ENCODE assay signal across 8 mouse cellular contexts in the genomic region with DNA sequence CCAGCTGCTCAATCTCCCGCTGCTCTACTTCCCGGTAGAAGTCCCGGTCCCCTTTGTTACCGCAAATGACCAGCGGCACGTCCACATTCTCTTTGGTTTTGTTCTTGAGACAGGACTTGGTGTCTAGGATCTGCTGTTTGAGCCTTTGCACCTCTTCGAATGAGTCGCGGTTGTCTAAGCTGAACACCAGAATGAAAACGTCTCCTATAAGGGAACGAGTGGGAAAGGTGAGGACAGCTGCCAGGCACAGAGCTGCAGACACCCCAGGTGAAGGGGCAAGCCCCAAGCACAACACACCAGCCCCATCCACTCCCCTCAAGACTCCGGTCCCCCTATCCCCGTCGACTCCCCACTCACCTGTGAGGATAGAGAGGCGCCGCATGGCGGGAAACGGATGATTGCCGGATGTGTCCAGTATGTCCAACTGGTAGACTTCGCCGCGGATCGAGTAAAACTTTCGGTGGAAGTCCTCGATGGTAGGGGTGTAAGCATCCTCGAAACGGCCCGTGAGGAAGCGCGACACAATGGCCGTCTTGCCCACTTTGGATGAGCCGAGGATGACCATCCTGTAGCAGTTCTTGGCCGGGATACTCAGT. TPM values are rescaled to one million over a fixed set of nuclear protein-coding genes. Genes with fewer than 3 reads are reported as not detected.
DNase-seq lines count a peak whose midpoint lies in the region; ATAC-seq and TF ChIP-seq lines count a peak whose summit lies in the region.

No protein-coding gene starts in this region.

- no peaks in the 10 kb centered on the region for H3K9me3 ChIP-seq in heart, postnatal 0 days (replicated peaks; ENCODE audit: control insufficient read depth, low read length)
- no peaks in the 10 kb centered on the region for H3K9me3 ChIP-seq in limb, embryonic 12.5 days
- no peaks in the 10 kb centered on the region for H3K9me3 ChIP-seq in midbrain, postnatal 0 days (ENCODE audit: low read length)

- no peak for ATAC-seq in heart, postnatal 0 days (ENCODE audit: insufficient read depth, low read depth)
- ATAC-seq in limb, embryonic 12.5 days (ENCODE audit: insufficient number of reproducible peaks, insufficient read depth, low FRiP score, low TSS enrichment, low read depth) = no peak
- ATAC-seq in midbrain, postnatal 0 days (ENCODE audit: low FRiP score) = no peak

- H3K79me3 ChIP-seq in C2C12 (ENCODE audit: low read depth) = peaks cover 1% of the 10 kb centered on the region

- no peak for TF ChIP-seq EP300 in heart, postnatal 0 days (IDR thresholded peaks at IDR 0.05; ENCODE audit: low read depth)

- H3K4me2 ChIP-seq in heart, postnatal 0 days (ENCODE audit: low read depth, low read length) = peak overlapping the region; percentile 79
- peak overlapping the region; percentile 91 for H3K4me2 ChIP-seq in limb, embryonic 12.5 days
- peak overlapping the region; percentile 89 for H3K4me2 ChIP-seq in midbrain, postnatal 0 days (ENCODE audit: low read depth, low read length, poor library complexity, severe bottlenecking)

- H3K36me3 ChIP-seq in C2C12 (ENCODE audit: control insufficient read depth, insufficient read depth) = peaks cover 20% of the 10 kb centered on the region
- peaks cover 5% of the 10 kb centered on the region; the same call in 1 of the 2 replicates for H3K36me3 ChIP-seq in heart, postnatal 0 days (replicated peaks; ENCODE audit: control insufficient read depth, insufficient read depth, low read length)
- H3K36me3 ChIP-seq in limb, embryonic 12.5 days = peaks cover 24% of the 10 kb centered on the region
- H3K36me3 ChIP-seq in midbrain, postnatal 0 days (ENCODE audit: insufficient read depth, low read length) = peaks cover 23% of the 10 kb centered on the region

- H3K27ac ChIP-seq in heart, postnatal 0 days (ENCODE audit: low read depth) = peak overlapping the region; percentile 81
- no peak overlapping the region for H3K27ac ChIP-seq in limb, embryonic 12.5 days
- H3K27ac ChIP-seq in midbrain, postnatal 0 days (ENCODE audit: low read depth, low read length) = no peak overlapping the region

- H3K27me3 ChIP-seq in C2C12 (ENCODE audit: control insufficient read depth, insufficient read depth, insufficient read length) = no peaks in the 10 kb centered on the region
- no peaks in the 10 kb centered on the region for H3K27me3 ChIP-seq in heart, postnatal 0 days (ENCODE audit: control insufficient read depth, insufficient read depth, low read length)
- peaks cover 34% of the 10 kb centered on the region for H3K27me3 ChIP-seq in limb, embryonic 12.5 days
- 0 out of 2 replicates have a peak, but pooled peaks cover 7% of the 10 kb centered on the region for H3K27me3 ChIP-seq in midbrain, postnatal 0 days (ENCODE audit: insufficient read depth, low read length)

- peak overlapping the region; percentile 60 for H3ac ChIP-seq in C2C12 (ENCODE audit: control insufficient read depth, insufficient read length, low read depth)

- peak overlapping the region; percentile 53 for H3K9ac ChIP-seq in heart, postnatal 0 days (replicated peaks; ENCODE audit: low read depth, low read length)
- H3K9ac ChIP-seq in limb, embryonic 12.5 days (replicated peaks) = peak overlapping the region; percentile 53
- H3K9ac ChIP-seq in midbrain, postnatal 0 days (replicated peaks; ENCODE audit: low read length, poor library complexity, severe bottlenecking) = peak overlapping the region; percentile 44

- 1% methylated on average over 33 of the region's 33 CpGs for WGBS in heart, postnatal 0 days
- WGBS in limb, embryonic 12.5 days = 3% methylated on average over 33 of the region's 33 CpGs
- WGBS in midbrain, postnatal 0 days = 2% methylated on average over 33 of the region's 33 CpGs

- peak; percentile 14 for DNase-seq in gastrocnemius, adult 18-20 months (ENCODE audit: low spot score)
- no peak for DNase-seq in gastrocnemius, adult 8-10 months (ENCODE audit: low spot score in 2 of 2)
- peak; percentile 39 to 41 for DNase-seq in cerebellum, postnatal 14 days
- no peak for DNase-seq in heart, postnatal 0 days (ENCODE audit: low spot score)
- DNase-seq in midbrain, postnatal 0 days (ENCODE audit: low spot score) = no peak
- DNase-seq in ovary, adult 18-20 months (ENCODE audit: low spot score) = no peak

- peaks cover 10% of the 10 kb centered on the region for H3K79me2 ChIP-seq in C2C12 (ENCODE audit: control insufficient read depth, insufficient read depth)

- peaks cover 49% of the 10 kb centered on the region for H3K4me1 ChIP-seq in heart, postnatal 0 days (ENCODE audit: control insufficient read depth, insufficient read depth)
- H3K4me1 ChIP-seq in limb, embryonic 12.5 days (replicated peaks) = peaks cover 42% of the 10 kb centered on the region
- H3K4me1 ChIP-seq in midbrain, postnatal 0 days (ENCODE audit: insufficient read depth, low read length) = peaks cover 19% of the 10 kb centered on the region

- peak overlapping the region; percentile 31 for H3K4me3 ChIP-seq in C2C12 (ENCODE audit: insufficient read depth, poor library complexity, severe bottlenecking)
- H3K4me3 ChIP-seq in heart, postnatal 0 days (ENCODE audit: low read depth, low read length) = peak overlapping the region; percentile 60
- peak overlapping the region; percentile 47 for H3K4me3 ChIP-seq in limb, embryonic 12.5 days (replicated peaks)
- H3K4me3 ChIP-seq in midbrain, postnatal 0 days (ENCODE audit: low read depth, low read length) = peak overlapping the region; percentile 41

- TF ChIP-seq CTCF in C2C12 (IDR thresholded peaks at IDR 0.05; ENCODE audit: control insufficient read depth, insufficient read depth, insufficient read length) = no peak
- no peak for TF ChIP-seq CTCF in heart, postnatal 0 days (IDR thresholded peaks at IDR 0.05; ENCODE audit: low read depth)
- no peak for TF ChIP-seq CTCF in midbrain, postnatal 0 days (IDR thresholded peaks at IDR 0.05)

TF ChIP-seq in C2C12, 6 proteins besides CTCF, POLR2A, EP300 and RAD21:
- TF ChIP-seq MYOG (IDR thresholded peaks at IDR 0.05; ENCODE audit: control insufficient read depth, extremely low read depth, insufficient read length) (no peak), USF1 (IDR thresholded peaks at IDR 0.05; ENCODE audit: low read depth) (no peak), CEBPB (IDR thresholded peaks at IDR 0.05; ENCODE audit: low read depth) (no peak), MYOD1 (IDR thresholded peaks at IDR 0.05; ENCODE audit: control insufficient read depth, insufficient read length, low read depth) (no peak), MAX (IDR thresholded peaks at IDR 0.05) (no peak), FOSL1 (IDR thresholded peaks at IDR 0.05; ENCODE audit: insufficient read depth, low read length, poor library complexity, severe bottlenecking) (no peak)
TF ChIP-seq in C2C12: peak in this region for 0.

RNA-seq across cellular contexts. Expression of gene Rasd1, which starts 0.5 kb away (rescaled TPM):
- total RNA-seq in gastrocnemius, adult 18-20 months (2021) = 1 to 10 TPM; 1.9 to 5.2 TPM
- total RNA-seq in gastrocnemius, adult 8-10 months (2022) = 1 to 10 TPM in 3 of 4 experiments, under 1 TPM in 1; 0.39 to 3.4 (median 1.7) TPM
- 0.16 TPM for polyA plus RNA-seq in C2C12 (2012; fragmentation: generic; extraction: Trizol)
- total RNA-seq in heart, postnatal 0 days (2014; rRNA removed; ENCODE audit: low replicate concordance) = 0.08 and 5.6 TPM in 2 replicates
- polyA plus RNA-seq in heart, postnatal 0 days (2015; fragmentation: Nextera tagmentation; extraction: Ambion mirVana) = 10.5 and 12.2 TPM in 2 replicates
- 1.5 and 1.7 TPM in 2 replicates for polyA plus RNA-seq in limb, embryonic 12.5 days (2016; fragmentation: Nextera tagmentation; extraction: Ambion mirVana)
- total RNA-seq in midbrain, postnatal 0 days (2014; rRNA removed) = 0.47 and 1.2 TPM in 2 replicates
- 2.6 and 3.6 TPM in 2 replicates for polyA plus RNA-seq in midbrain, postnatal 0 days (2015; fragmentation: Nextera tagmentation; extraction: Ambion mirVana)

RNA-seq across cellular contexts. Expression of gene Med9, which starts 16.3 kb away (rescaled TPM):
- 10 to 100 TPM; 21.8 to 22.3 TPM for total RNA-seq in gastrocnemius, adult 18-20 months (2021)
- 10 to 100 TPM; 20.2 to 24.2 (median 21.3) TPM for total RNA-seq in gastrocnemius, adult 8-10 months (2022)
- 38.9 TPM for polyA plus RNA-seq in C2C12 (2012; fragmentation: generic; extraction: Trizol)
- 29.4 and 33.0 TPM in 2 replicates for total RNA-seq in heart, postnatal 0 days (2014; rRNA removed; ENCODE audit: low replicate concordance)
- 40.8 and 41.1 TPM in 2 replicates for polyA plus RNA-seq in heart, postnatal 0 days (2015; fragmentation: Nextera tagmentation; extraction: Ambion mirVana)
- polyA plus RNA-seq in limb, embryonic 12.5 days (2016; fragmentation: Nextera tagmentation; extraction: Ambion mirVana) = 37.7 and 40.7 TPM in 2 replicates
- total RNA-seq in midbrain, postnatal 0 days (2014; rRNA removed) = 26.3 and 28.7 TPM in 2 replicates
- polyA plus RNA-seq in midbrain, postnatal 0 days (2015; fragmentation: Nextera tagmentation; extraction: Ambion mirVana) = 32.0 and 34.8 TPM in 2 replicates

Comparison
In these comparisons a context has a peak if more than half of its experiments do, and no peak if none do; other contexts are left out.
1. DNase-seq: peak in gastrocnemius, adult 18-20 months (single experiment) and cerebellum, postnatal 14 days (2 of 2); none in gastrocnemius, adult 8-10 months (0 of 2), heart, postnatal 0 days (single experiment), midbrain, postnatal 0 days (single experiment) and ovary, adult 18-20 months (single experiment).
2. Peak in every context shown above with its lines, with median percentiles within 50 percentile points of each other: H3K4me3 ChIP-seq, H3K4me2 ChIP-seq and H3K9ac ChIP-seq.